Mouse (Mus musculus) lung, postnatal 25 days (tissue): Measurements from ENCODE around the gene Nom1.
"Not testable (repeated sequence)": the region's sequence is repeated elsewhere in the genome, so short reads cannot be mapped to it uniquely, and the experiment has no call there.

ENCODE experiments used
- DNase-seq: peaks from one replicate; pipeline ENCODE4 v3.0.0; 2022; ENCODE audit warnings: low spot score

The Nom1 gene

GRCm38 (mm10) chr5:29434228-29434871, at the start of gene Nom1:
Gene Nom1 (plus strand): TSS chr5:29434664.
- peak; percentile 92 for DNase-seq

DNA sequence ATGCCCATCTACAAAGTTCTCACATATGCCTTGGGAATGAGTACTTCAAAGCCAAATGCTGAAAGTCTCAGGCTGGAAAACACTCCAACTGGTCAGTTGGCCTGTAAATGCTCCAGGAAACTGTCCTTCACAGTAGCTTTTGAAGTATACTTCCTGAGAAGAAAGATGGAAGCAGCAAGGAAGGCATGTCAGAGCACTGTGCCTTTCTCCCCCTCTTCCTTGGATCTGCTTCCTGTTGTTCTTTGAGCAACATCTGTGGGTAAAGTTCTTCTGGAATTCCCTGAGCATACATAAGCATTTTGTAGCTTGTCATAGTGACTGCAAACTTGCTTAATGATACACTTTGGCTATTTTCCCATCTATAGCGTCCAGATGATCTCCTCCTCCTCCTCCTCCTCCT, 46.9 kb upstream of the Nom1 start:
- DNase-seq, result no peak

DNA sequence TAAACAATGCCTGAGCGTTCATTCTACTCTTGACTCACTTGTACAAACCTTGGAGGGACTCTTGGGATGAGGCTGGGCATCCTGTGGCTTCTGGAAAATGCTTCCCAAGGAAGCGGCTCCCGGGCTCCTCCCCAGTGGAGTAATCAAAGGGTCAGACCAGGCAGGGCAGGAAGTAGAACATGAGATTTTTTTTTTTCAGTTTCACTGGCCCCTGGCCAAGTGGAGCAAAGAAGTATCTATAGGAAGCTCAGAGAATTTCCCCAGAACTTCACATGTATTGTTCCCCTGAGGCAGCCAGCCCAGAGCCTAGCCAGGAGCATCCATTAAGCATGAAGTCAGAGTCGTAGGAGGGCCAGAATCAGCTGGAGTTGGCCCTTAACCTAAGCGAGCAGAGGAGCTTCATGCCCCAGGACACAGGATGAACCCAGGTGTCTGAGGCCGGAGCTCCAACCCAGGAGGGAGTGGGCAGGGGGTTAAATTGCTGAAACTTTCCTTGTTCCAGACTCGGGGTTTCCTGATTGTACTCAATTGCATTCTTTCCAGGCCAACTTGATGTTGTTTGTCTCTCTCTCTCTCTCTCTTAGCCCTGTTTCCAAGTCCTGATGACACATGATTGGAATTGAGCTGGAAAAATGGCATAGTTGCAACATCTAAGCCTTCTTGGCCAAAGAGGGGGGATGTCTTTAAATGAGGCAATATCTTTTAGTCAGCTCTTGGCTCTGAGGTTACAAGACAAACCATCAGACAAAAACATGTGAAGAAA, 46.1 kb upstream of the Nom1 start:
- peak; percentile 44 for DNase-seq

GRCm38 (mm10) chr5:29388944-29389765, 45.3 kb upstream of the Nom1 start:
- DNase-seq, result peak; percentile 68

DNA sequence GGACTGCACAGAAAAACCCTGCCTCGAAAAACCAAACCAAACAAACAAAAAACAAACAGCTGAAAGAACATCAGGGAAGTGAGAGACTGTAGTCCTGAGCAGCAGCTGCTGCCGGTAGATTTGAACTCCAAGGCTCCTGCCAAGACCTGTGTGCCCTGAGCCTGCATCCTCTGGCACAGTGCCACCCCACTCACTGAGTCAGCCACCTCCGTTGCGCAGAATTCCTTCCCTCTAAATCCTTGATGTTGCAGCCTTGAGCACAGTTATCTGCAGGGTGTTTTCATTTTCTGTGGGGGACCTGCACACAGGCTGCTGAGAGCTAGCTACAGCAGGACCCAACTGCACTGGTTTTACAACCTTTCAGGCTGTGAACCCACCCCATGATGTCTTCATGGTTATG, 36.0 kb upstream of the Nom1 start:
- DNase-seq, result no peak

DNA sequence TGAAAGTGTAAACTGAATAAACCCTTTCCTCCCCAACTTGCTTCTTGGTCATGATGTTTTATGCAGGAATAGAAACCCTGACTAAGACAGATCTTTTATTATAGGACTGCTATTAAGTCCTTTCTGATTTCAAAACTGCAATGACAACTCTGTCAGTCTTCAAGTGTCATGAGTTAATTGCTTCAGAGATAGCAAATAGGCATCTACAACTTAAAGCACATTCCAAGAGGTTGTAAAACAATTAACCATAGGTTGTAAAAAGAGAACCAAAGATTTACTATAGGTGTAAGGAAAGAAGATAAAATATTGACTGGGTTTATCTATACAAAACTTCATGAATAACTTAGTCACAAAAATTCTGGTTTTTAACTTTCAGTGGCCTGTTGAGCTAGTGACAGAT, 23.6 kb upstream of the Nom1 start:
- DNase-seq, result no peak

DNA sequence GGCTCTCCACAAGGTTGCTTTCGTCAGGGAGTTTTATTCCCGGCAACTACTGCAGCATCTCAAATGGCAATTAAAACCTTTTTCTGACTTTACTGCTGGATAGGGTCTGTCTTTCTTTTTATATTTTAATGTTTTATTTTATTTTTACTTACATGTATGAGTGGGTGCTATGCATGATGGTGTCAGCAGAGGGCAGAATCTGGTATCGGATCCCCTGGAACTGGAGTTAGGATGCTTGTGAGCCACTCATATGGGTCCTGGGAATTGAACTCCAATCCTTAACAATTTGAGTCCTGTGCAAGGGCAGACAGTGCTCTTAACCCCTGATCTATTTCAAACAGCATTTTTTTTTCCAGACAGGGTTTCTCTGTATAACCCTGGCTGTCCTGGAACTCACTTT, 21.4 kb upstream of the Nom1 start:
- DNase-seq, result no peak

GRCm38 (mm10) chr5:29423330-29423729, 11.1 kb upstream of the Nom1 start:
- DNase-seq, result not testable (repeated sequence)

DNA sequence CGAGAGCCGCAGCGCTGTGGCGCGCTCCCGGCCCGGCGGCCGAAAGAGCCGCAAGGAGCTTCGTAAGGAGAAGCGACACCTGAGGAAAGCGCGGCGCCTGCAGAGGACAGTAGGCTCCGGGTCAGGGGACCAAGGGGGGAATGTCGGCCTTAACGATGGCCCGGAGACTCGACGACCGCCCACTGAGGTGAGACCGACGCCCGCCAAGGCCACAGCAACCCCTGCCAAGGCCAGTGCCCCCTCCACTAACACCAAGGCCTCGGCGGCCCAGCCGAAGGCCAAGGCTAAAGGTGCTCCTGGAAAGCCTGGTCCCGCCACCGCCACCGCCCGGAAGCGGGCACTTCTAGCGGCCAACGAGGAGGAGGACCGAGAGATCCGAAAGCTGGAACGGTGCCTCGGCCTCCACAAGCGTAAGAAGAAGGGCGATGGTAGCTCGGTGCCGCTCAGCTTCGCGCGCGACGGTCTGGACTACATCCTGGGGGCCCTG, 451 bp downstream of the Nom1 start:
- DNase-seq, result peak; percentile 26

- DNase-seq, result no peak
Measured at GRCm38 (mm10) chr5:29435491-29435890, 1.0 kb downstream of the Nom1 start.

GRCm38 (mm10) chr5:29436728-29437127, 2.3 kb downstream of the Nom1 start:
- DNase-seq, result not testable (repeated sequence)

- DNase-seq, result no peak
Measured at GRCm38 (mm10) chr5:29445275-29445674, 10.8 kb downstream of the Nom1 start.

DNA sequence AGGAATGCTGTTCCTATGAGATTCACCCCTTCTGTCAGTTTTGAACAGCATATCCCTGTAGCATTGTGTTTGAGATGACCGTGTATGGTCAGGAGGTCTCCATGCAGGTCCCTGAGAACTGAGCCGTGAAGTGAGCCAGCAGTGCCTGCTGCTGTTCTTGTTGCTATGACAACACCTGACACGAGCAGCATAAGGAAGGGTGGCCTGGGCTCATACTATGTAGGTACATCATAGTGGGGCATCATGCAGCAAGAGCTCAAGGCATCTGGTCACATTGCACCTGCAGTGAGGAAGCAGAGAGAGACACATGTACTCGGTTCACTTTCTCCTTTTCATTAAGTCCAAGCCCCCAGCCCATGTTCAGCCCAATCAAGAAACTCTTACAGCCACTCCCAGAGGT, 17.9 kb downstream of the Nom1 start:
- DNase-seq, result no peak

GRCm38 (mm10) chr5:29456895-29457656, 22.6 kb downstream of the Nom1 start:
- no peak for DNase-seq

DNA sequence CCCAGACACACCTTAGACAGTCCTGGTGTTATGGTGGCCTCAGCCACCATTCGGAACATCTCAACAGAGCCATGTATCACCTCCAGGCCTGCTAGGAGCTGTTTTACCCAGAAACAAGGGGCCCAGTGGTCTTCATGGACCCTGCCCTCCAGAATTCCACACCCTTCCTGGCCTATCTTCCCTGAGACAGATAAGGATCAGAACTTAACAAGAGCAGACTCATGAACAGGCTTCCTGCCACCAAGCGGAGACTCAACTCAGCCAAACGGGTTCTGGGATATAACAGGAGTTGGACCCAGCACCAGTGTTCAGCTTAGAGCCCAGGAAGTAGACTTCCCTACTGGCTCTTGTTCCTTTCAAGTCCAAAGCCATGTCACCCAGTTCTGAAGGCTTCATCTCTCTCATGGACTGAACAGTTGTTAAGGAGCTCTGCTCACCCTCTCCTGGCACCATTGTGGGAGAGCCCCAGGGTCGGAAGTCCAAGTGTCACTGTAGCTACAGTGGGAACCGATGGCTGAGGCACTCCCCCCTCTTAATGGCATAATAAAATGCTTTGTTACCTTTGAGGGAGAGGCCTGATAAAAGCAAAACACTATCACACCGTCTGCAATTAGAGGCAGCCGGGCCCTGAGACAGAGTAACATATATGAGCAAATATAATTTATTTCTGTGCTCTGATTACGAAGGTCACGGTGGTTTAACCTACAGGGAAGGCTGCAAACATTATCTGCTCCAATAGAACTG, 28.7 kb downstream of the Nom1 start:
- DNase-seq, result no peak

GRCm38 (mm10) chr5:29467489-29468350, 33.3 kb downstream of the Nom1 start:
- DNase-seq, result no peak

DNA sequence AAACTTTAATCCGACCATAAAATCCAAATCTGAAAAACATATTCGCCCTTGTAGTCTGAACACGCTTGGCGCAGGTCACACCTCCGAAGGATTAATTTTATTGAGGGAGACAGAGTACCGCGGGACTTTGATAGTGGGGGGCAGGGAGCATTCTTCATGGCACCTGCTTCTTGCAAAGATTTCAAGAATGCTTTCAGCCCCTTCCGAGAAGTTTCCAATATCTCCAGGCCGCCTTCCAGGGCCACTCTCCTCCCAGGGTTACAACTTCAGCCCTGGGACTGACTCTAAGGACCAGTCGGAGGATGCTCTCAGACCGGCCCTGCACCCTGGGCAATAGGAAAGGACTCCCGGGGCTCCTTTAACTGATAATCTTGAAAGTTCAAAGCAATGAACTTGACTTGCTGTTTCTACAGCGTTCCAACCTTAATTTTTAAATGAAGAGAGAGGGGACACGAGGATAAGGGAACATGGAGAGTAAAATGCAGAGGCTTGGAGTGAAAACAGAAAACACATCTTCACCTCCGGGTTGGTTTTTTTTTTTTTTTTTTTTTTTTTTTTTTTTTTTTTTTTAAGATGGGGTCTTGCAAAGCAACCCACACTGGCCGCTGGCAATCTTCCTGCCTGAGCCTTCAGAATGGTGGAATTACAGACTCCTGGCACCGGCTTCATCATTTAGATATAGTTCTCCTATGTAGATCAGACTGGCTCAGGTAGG, 34.0 kb downstream of the Nom1 start:
- no peak for DNase-seq

GRCm38 (mm10) chr5:29469501-29469900, 35.0 kb downstream of the Nom1 start:
- DNase-seq, result no peak

DNA sequence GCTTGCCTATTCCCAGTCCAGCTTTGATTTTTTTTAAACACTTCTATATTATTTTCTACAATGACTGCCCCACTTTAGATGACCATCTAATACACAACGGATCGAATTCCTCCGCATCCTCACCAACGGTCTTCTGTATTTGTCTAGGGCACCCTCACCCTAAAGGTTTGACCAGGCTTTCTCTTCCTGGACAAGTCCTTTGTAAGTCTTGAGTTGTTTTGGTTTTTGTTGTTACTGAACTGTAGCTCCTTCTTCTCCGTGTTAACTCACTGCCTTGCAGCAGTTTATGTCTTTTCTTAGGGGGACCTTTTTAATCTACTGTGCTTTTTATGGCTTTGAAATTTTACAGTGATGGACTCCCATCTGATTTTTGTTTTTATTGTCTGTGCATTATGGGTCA, 35.8 kb downstream of the Nom1 start:
- DNase-seq, result no peak
